In the genomic region with DNA sequence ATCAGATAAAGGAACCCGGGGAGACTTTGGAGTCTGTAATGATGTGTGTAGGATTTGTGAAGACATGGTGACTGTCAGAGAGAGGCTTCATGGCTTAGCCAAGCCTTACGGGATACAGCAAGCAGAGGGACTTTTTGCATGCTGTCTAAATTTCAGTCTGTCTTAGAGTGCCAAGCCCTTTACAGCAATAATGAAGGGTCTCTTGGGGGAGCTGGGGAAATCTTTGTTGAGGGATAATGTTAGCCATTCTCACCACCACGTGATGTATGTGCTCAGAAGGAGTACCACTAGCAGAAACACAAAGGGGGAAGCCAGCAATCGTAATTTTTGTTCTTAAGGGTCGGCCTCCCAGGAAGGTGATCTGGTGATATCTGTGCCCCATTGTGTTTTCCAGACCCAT, we compare ENCODE assay signal across 22 mouse cellular contexts.
DNase-seq lines count a peak whose midpoint lies in the region; ATAC-seq and TF ChIP-seq lines count a peak whose summit lies in the region.
"Had no signal": no experiment of that assay in that cellular context is flagged by ENCODE, and none has a peak within 500 bp of the region (broad histone marks: within the 10 kb centered on the region; RNA-seq: fewer than 3 reads in every experiment).

No protein-coding gene starts in this region.

- H3K36me3 ChIP-seq in embryonic facial prominence, embryonic 10.5 days (replicated peaks) = no peaks in the 10 kb centered on the region
- H3K36me3 ChIP-seq in forebrain, embryonic 13.5 days (ENCODE audit: poor library complexity, severe bottlenecking) = no peaks in the 10 kb centered on the region
- H3K36me3 ChIP-seq in limb, embryonic 12.5 days = no peaks in the 10 kb centered on the region
- H3K36me3 ChIP-seq: G1E; heart, embryonic 10.5 days; hindbrain, embryonic 13.5 days; stomach, embryonic 15.5 days had no signal

- no peak for DNase-seq in layer of hippocampus, adult 2 months (ENCODE audit: low spot score in 2 of 2)
- DNase-seq in layer of hippocampus, adult 8-10 months (ENCODE audit: low spot score in 2 of 2) = no peak
- no peak for DNase-seq in embryonic facial prominence, embryonic 10.5 days (ENCODE audit: low spot score)
- no peak for DNase-seq in adrenal gland, postnatal 14 days
- no peak for DNase-seq in adrenal gland, adult 2 months
- DNase-seq: adrenal gland, postnatal 36 days; cerebellum, adult 8-10 months; heart, postnatal 14 days; kidney, adult 9 months; kidney, postnatal 36 days; lung, adult 18-20 months; lung, postnatal 36 days; retina, postnatal 1 day; thymus, adult 18-20 months had no signal

- H3K9me3 ChIP-seq in embryonic facial prominence, embryonic 10.5 days = no peaks in the 10 kb centered on the region
- no peaks in the 10 kb centered on the region for H3K9me3 ChIP-seq in forebrain, embryonic 13.5 days (replicated peaks)
- H3K9me3 ChIP-seq in limb, embryonic 12.5 days = no peaks in the 10 kb centered on the region
- H3K9me3 ChIP-seq: G1E; heart, embryonic 10.5 days; hindbrain, embryonic 13.5 days; stomach, embryonic 15.5 days had no signal

- H3K27ac ChIP-seq in layer of hippocampus, adult 2 months = 0 out of 2 replicates have a peak overlapping the region, but pooled peaks have one; percentile 39
- peak overlapping the region; percentile 40 for H3K27ac ChIP-seq in embryonic facial prominence, embryonic 10.5 days (replicated peaks)
- H3K27ac ChIP-seq in forebrain, embryonic 13.5 days = peak overlapping the region; percentile 27; the same call in 1 of the 2 replicates
- H3K27ac ChIP-seq in limb, embryonic 12.5 days = peak overlapping the region; percentile 51
- H3K27ac ChIP-seq: heart, embryonic 10.5 days; hindbrain, embryonic 13.5 days; stomach, embryonic 15.5 days had no signal

- no peak overlapping the region for H3K4me3 ChIP-seq in layer of hippocampus, adult 2 months
- H3K4me3 ChIP-seq in embryonic facial prominence, embryonic 10.5 days = no peak overlapping the region
- H3K4me3 ChIP-seq in forebrain, embryonic 13.5 days = no peak overlapping the region
- H3K4me3 ChIP-seq in limb, embryonic 12.5 days (replicated peaks) = no peak overlapping the region
- H3K4me3 ChIP-seq: heart, embryonic 10.5 days; hindbrain, embryonic 13.5 days; stomach, embryonic 15.5 days had no signal

- 69% methylated on average over 5 of the region's 5 CpGs for WGBS in embryonic facial prominence, embryonic 10.5 days
- WGBS in forebrain, embryonic 13.5 days = 50% methylated on average over 5 of the region's 5 CpGs
- WGBS in limb, embryonic 12.5 days = 40% methylated on average over 5 of the region's 5 CpGs

- no peak overlapping the region for H3K4me2 ChIP-seq in forebrain, embryonic 13.5 days
- peak overlapping the region; percentile 15 for H3K4me2 ChIP-seq in limb, embryonic 12.5 days
- H3K4me2 ChIP-seq: hindbrain, embryonic 13.5 days; liver, embryonic 11.5 days; stomach, embryonic 15.5 days had no signal

- no peak overlapping the region for H3K9ac ChIP-seq in forebrain, embryonic 13.5 days
- H3K9ac ChIP-seq in limb, embryonic 12.5 days (replicated peaks) = no peak overlapping the region
- H3K9ac ChIP-seq: hindbrain, embryonic 13.5 days; stomach, embryonic 15.5 days had no signal

- ATAC-seq in forebrain, embryonic 13.5 days = 0 out of 2 replicates have a peak, but pooled peaks have one; percentile 21
- no peak for ATAC-seq in limb, embryonic 12.5 days (ENCODE audit: insufficient number of reproducible peaks, insufficient read depth, low FRiP score, low TSS enrichment, low read depth)
- ATAC-seq in erythroblast, adult 5-6 weeks (replicated peaks; ENCODE audit: low FRiP score, poor library complexity, severe bottlenecking) = no peak

- H3K4me1 ChIP-seq in embryonic facial prominence, embryonic 10.5 days = peaks cover 21% of the 10 kb centered on the region
- peaks cover 17% of the 10 kb centered on the region for H3K4me1 ChIP-seq in forebrain, embryonic 13.5 days
- H3K4me1 ChIP-seq in limb, embryonic 12.5 days (replicated peaks) = peaks cover 37% of the 10 kb centered on the region
- H3K4me1 ChIP-seq: stomach, embryonic 15.5 days had no signal

- no peaks in the 10 kb centered on the region for H3K27me3 ChIP-seq in embryonic facial prominence, embryonic 10.5 days (replicated peaks; ENCODE audit: low read depth, poor library complexity, severe bottlenecking)
- no peaks in the 10 kb centered on the region for H3K27me3 ChIP-seq in forebrain, embryonic 13.5 days
- no peaks in the 10 kb centered on the region for H3K27me3 ChIP-seq in limb, embryonic 12.5 days
- H3K27me3 ChIP-seq: hindbrain, embryonic 13.5 days; stomach, embryonic 15.5 days had no signal

- TF ChIP-seq CTCF in layer of hippocampus, adult 2 months (conservative IDR thresholded peaks at IDR 0.05) = no peak
